Mouse (Mus musculus) neural tube, embryonic 12.5 days (tissue): ENCODE results near the gene Rps6. TPM values are rescaled to one million over a fixed set of nuclear protein-coding genes. Genes with fewer than 3 reads are reported as not detected.
A peak's percentile ranks its signal among the peaks of the same experiment; 100 is the strongest.

ENCODE experiments used
- ATAC-seq: fragments of 200-750 bp; cut with Nextera tagmentation; 2 replicates; pipeline ENCODE4 v1.8.0; 2017; ENCODE audit warnings: low read depth, mild to moderate bottlenecking, moderate TSS enrichment, moderate library complexity; ENCODE audit not compliant: low FRiP score
- H3K27ac ChIP-seq: fragments of 300-500 bp; sonication (generic); 2 replicates; pipeline ENCODE4 v1.5.1; 2016
- H3K27me3 ChIP-seq: fragments of 300-500 bp; sonication (generic); replicated peaks from 2 replicates; pipeline ENCODE4 v1.6.1; 2016; ENCODE audit warnings: mild to moderate bottlenecking
- H3K36me3 ChIP-seq: fragments of 300-500 bp; sonication (generic); 2 replicates; pipeline ENCODE4 v1.6.1; 2016; ENCODE audit warnings: mild to moderate bottlenecking
- H3K4me1 ChIP-seq: fragments of 300-500 bp; sonication (generic); 2 replicates; pipeline ENCODE4 v1.6.1; 2016
- H3K4me2 ChIP-seq: fragments of 300-500 bp; sonication (generic); replicated peaks from 2 replicates; pipeline ENCODE4 v1.6.1; 2016; ENCODE audit warnings: mild to moderate bottlenecking
- H3K4me3 ChIP-seq: fragments of 300-500 bp; sonication (generic); 2 replicates; pipeline ENCODE4 v1.5.1; 2016
- H3K9ac ChIP-seq: fragments of 300-500 bp; sonication (generic); 2 replicates; pipeline ENCODE4 v1.6.1; 2016; ENCODE audit warnings: mild to moderate bottlenecking
- H3K9me3 ChIP-seq: fragments of 300-500 bp; sonication (generic); 2 replicates; pipeline ENCODE4 v1.6.1; 2016; ENCODE audit warnings: mild to moderate bottlenecking
- WGBS: fragments of 180-500 bp; shearing (Covaris S2); methylation state at CpG from one replicate; pipeline ENCODE4 v1.1.7; 2016; 5-methylcytosine and 5-hydroxymethylcytosine counted together
- polyA plus RNA-seq: library from polyadenylated mRNA; unstranded; fragments of >200 nt; fragmentation: Nextera tagmentation; extraction: Ambion mirVana; gene quantifications from 2 replicates; pipeline ENCODE4 v1.2.1, GENCODE M21; 2016

Rps6 gene
- polyA plus RNA-seq = 495 and 518 TPM in 2 replicates

DNA sequence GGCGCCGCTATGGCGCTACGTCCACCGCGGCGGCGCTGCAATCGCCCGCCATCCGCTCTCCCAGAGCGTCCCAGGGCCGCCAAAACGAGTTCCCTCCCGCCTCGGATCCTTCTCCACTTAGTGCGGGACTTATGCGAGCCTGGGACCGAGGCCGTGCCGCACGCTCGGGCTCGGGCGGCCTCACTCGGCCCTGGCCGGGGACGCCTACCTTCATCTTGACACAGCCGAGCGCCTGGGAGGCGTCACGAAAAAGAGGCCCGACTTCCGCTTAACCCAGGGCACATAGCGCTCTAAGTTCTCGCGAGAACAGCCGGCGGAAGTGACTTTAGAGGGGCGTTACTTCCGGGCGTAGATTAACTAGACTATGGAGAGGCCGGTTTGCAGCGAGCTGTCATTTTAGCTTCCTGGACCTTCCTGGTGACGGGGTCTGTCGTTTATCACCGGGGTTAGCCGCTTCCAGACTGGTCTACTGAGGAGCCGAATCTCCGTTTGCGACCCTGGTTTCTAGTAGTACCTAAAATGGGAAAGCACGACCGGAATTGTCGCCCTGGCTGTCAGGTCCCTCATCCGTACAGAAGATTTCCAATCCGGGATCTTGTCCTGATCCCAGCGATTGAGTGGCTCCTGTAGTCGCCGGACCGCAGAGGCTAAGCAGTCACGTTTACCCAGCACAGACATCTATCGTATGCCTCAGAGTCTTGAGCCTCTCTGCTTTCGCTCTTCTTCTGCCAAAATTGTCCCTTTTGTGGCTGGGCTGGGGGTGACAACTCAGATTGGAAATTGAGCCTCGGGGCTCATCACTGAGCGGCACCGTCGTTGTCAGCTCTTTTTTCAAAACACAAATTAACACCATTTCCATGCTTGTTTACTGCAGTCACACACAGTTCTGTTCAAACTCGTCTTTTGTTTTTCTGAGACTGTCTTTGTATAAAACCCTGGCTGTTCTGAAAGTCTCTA, at the start of gene Rps6:
Rps6 (minus strand) TSS at position 300 of the 957 bp plus-strand sequence.
- ATAC-seq = peak; percentile 99
- Histone ChIP-seq H3K4me2 (peak within 1 kb of the TSS; percentile 82), H3K9me3 (no peaks in the 10 kb centered on the region), H3K4me1 (peaks cover 11% of the 10 kb centered on the region; the same call in 1 of the 2 replicates), H3K9ac (peak within 1 kb of the TSS; percentile 99), H3K4me3 (peak within 1 kb of the TSS; percentile 99), H3K36me3 (peaks cover 28% of the 10 kb centered on the region), H3K27me3 (no peaks in the 10 kb centered on the region), H3K27ac (peak within 1 kb of the TSS; percentile 93)
- WGBS = under 1% methylated on average over 68 of the region's 68 CpGs

DNA sequence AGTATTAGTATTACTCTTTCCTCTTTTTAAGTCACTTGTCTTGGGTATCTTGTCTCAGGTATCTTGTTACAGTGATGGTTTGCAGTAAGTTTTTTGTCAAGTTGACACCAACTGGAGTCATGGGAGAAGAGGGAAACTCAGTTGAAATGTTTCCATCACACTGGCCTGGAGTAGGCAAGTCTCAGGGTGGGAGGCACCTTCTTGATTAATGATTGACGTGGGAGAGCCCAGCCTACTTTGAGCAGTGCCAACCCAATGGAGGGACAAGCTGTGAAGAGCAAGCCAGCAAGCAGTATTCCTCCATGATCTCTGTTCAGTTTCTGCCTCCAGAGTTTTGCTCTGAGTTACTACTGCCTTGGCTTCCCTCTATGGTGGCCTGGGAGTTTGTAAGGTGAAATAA, 48.7 kb upstream of the Rps6 start:
- no peak for ATAC-seq
- H3K4me1 ChIP-seq = no peaks in the 10 kb centered on the region
- no peaks in the 10 kb centered on the region for H3K9me3 ChIP-seq
- no peaks in the 10 kb centered on the region for H3K36me3 ChIP-seq
- WGBS = 93% methylated on average over 1 of the region's 1 CpGs
- no peak overlapping the region for H3K27ac ChIP-seq
- H3K9ac ChIP-seq = no peak overlapping the region
- H3K4me2 ChIP-seq = no peak overlapping the region
- H3K27me3 ChIP-seq = no peaks in the 10 kb centered on the region
- H3K4me3 ChIP-seq = no peak overlapping the region

DNA sequence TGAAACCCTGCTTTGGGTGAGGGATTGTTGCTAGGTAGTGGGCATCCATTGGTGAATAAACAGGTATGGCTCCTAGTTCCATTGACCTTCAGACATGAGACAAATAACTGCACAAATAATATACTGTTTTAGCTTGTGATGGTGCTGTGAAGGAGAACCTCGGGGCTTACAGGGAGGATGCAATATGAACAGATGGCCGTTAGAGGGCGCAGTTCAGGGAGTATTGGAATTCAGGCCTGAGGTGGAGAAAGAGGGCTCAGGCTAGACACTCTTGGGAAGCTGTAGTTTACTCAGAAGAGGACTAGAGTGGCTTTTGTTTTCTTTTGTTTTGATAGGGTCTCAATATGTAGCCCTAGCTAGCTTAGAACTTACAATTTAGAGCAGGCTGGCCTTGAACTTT, 47.8 kb upstream of the Rps6 start:
- Histone ChIP-seq H3K27me3 (no peaks in the 10 kb centered on the region), H3K36me3 (no peaks in the 10 kb centered on the region), H3K27ac (no peak overlapping the region), H3K9ac (no peak overlapping the region), H3K9me3 (no peaks in the 10 kb centered on the region), H3K4me2 (no peak overlapping the region), H3K4me3 (no peak overlapping the region), H3K4me1 (no peaks in the 10 kb centered on the region)
- WGBS = 33% methylated on average over 3 of the region's 3 CpGs
- ATAC-seq = no peak

DNA sequence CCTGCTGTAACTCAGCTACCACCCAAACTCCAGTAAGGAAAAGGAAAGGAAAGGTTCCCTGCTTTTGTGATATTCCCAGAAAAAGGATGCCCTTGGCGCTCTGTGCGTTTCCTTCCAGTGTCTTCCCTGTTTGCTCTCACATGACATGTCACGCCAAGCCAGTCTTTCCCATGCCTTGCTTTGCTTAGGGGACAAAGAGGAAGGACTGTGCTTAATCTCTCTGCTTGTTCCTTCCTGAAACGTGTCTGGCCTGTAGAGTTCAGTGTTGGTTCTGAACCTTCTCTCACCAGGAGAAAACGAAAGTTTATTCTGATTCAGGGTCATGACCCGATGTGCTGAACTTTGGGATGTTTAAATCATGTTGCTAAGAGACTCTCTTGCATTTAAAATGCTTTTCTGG, 45.1 kb upstream of the Rps6 start:
- no peaks in the 10 kb centered on the region for H3K9me3 ChIP-seq
- no peak overlapping the region for H3K9ac ChIP-seq
- 64% methylated on average over 6 of the region's 6 CpGs for WGBS
- no peaks in the 10 kb centered on the region for H3K4me1 ChIP-seq
- H3K27me3 ChIP-seq = no peaks in the 10 kb centered on the region
- no peak overlapping the region for H3K27ac ChIP-seq
- no peak overlapping the region for H3K4me2 ChIP-seq
- H3K4me3 ChIP-seq = no peak overlapping the region
- H3K36me3 ChIP-seq = no peaks in the 10 kb centered on the region
- no peak for ATAC-seq

DNA sequence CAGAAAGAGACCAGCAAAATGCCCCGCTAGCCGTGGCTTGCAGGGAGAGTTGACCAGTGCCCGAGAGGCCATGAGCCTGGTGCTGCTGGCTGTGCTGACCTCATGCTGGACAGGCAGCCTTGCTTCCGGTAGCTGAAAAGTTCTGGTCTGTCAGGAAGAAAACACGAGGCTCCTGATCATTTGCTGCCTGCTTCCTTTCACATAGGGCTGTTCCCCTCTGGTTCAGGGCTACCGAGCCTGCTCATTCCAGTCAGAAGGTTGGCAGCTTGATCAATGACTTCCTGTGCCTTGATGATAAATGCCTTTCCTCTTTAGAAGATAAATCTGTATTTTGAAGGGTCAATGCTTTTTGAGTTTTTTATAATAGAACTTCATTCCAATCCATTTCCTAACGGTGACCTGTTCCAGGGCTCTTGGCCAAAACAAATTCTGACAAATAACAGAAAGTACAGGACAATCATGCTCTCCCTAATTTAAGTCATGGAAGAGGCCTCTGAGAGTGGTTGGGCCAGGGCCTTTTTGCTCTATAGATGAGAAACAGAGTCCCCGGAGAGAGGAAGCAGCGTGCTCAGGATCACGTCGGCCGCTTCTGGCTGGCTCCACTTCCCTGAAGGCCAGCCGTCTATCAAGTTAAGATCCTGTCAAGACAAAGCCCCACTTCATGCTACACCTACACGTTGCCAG, 41.7 kb upstream of the Rps6 start:
- no peak overlapping the region for H3K4me2 ChIP-seq
- no peak for ATAC-seq
- WGBS = 64% methylated on average over 14 of the region's 14 CpGs
- H3K4me1 ChIP-seq = no peaks in the 10 kb centered on the region
- no peak overlapping the region for H3K27ac ChIP-seq
- no peaks in the 10 kb centered on the region for H3K27me3 ChIP-seq
- no peaks in the 10 kb centered on the region for H3K36me3 ChIP-seq
- H3K4me3 ChIP-seq = no peak overlapping the region
- H3K9me3 ChIP-seq = no peaks in the 10 kb centered on the region
- H3K9ac ChIP-seq = no peak overlapping the region

DNA sequence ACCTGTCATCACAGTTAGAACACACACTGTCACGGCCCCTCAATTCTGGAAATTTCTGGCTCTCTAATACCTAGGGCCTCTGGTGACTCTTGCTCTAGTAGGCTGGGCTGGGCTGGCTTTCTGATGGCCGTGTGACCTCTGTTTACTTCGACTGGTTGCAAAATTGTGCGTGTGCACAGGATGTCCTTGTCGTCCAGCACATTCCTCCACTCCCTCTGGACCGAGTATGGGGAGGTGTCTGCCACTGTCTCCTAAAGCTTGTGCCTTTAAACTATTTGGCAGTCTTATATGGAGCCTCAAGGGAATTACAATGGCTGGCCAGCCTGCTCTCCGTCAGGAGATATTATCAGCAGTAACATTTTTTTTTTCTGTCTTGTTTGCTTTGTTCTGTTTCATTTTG, 40.2 kb upstream of the Rps6 start:
- Histone ChIP-seq H3K36me3 (no peaks in the 10 kb centered on the region), H3K9me3 (no peaks in the 10 kb centered on the region), H3K9ac (no peak overlapping the region), H3K27ac (no peak overlapping the region), H3K27me3 (no peaks in the 10 kb centered on the region), H3K4me2 (no peak overlapping the region), H3K4me3 (no peak overlapping the region), H3K4me1 (no peaks in the 10 kb centered on the region)
- 84% methylated on average over 7 of the region's 7 CpGs for WGBS
- no peak for ATAC-seq

DNA sequence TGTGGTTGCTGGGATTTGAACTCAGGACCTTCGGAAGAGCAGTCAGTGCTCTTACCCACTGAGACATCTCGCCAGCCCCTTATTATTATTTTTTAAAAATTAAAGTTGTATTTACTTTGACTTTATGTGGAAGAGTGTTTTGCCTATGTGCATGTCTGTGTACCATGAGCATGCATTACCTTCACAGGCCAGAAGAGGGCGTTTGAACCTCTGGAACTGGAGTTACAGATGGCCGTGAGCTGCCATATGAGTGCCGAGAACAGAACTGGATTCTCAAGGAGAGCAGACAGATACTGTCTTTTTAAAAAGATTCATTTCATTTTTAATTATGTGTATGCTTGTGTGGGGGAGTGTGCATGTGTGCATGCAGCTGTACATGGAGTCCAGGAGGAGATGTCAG, 30.7 kb upstream of the Rps6 start:
- Histone ChIP-seq H3K27me3 (no peaks in the 10 kb centered on the region), H3K9me3 (no peaks in the 10 kb centered on the region), H3K27ac (no peak overlapping the region), H3K4me1 (no peaks in the 10 kb centered on the region), H3K4me2 (no peak overlapping the region), H3K36me3 (no peaks in the 10 kb centered on the region), H3K4me3 (no peak overlapping the region), H3K9ac (no peak overlapping the region)
- WGBS = 69% methylated on average over 5 of the region's 5 CpGs
- ATAC-seq = no peak

DNA sequence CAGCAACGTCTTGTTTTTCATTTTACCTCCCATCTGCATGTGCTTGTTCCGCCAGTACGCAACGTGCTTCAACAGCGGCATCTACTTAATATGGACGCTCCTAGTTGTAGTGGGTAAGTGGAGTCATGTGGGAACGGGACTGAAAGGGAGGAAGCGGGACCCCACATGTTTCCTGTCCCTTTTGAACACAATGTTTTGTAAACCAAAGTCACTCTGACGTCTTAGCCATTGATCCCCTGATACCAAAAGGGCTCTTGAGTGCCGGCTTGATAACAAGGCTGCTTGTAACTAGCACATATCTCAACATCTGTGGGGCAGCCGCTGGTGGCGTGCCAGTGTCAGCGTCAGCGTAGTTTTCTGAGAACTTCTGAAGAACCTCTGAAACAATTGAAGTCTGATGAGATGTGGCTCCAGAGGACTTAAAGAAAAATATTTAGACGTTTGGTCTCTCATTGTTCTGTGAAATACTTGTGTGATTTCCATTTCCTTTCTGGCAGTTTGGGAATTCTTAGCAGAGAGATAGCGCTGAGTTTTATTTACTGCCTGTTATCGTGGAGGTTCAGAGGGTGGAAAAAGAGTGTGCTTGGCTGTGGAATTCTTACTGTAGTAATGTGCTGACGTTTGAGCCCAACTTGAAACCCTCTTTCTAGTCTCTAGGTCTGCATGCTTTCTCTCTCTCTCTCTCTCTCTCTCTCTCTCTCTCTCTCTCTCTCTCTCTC, 29.1 kb upstream of the Rps6 start:
- no peak overlapping the region for H3K27ac ChIP-seq
- H3K4me2 ChIP-seq = peak overlapping the region; percentile 42
- H3K4me3 ChIP-seq = no peak overlapping the region
- H3K9me3 ChIP-seq = no peaks in the 10 kb centered on the region
- no peaks in the 10 kb centered on the region for H3K36me3 ChIP-seq
- ATAC-seq = no peak
- H3K9ac ChIP-seq = no peak overlapping the region
- H3K27me3 ChIP-seq = no peaks in the 10 kb centered on the region
- no peaks in the 10 kb centered on the region for H3K4me1 ChIP-seq
- WGBS = 52% methylated on average over 18 of the region's 18 CpGs

DNA sequence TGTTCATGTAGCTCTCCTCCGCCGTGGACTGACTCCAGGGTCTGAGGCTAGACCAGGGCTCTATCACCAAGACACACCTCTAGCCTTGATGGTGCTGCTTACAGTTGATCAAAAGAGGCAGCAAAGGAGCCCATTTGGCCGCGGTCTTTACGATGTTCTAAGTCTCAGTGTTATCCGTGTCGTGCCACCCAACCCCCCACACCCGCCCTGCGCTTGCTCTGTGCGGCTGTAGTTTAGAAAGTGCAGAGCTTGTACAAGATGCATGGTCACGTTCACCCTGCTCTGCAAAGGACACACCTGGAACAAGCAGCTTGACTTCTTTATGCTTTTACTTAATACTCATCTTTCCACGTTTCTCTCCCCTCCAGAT, 28.6 kb upstream of the Rps6 start:
- no peaks in the 10 kb centered on the region for H3K27me3 ChIP-seq
- WGBS = 57% methylated on average over 12 of the region's 12 CpGs
- H3K9ac ChIP-seq = no peak overlapping the region
- ATAC-seq = no peak
- no peaks in the 10 kb centered on the region for H3K36me3 ChIP-seq
- H3K4me1 ChIP-seq = no peaks in the 10 kb centered on the region
- H3K4me2 ChIP-seq = peak overlapping the region; percentile 42
- no peak overlapping the region for H3K4me3 ChIP-seq
- no peaks in the 10 kb centered on the region for H3K9me3 ChIP-seq
- no peak overlapping the region for H3K27ac ChIP-seq

DNA sequence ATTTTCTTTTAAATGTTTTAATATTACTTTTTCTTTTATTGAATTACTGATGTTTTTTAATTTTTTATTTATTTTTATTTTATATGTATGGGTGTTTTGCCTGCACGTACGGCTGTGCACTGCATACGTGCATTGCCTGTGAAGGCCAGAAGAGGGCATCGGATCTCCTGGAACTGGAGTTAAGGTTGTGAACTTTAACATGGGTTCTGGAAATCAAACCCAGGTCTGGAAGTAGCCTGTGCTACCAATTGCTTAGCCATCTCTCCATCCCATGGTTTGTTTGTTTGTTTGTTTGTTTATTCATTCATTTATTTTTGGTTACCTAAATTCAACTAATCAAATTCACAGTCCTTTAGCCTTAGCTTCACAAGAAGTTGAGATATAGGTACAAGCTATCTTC, 27.7 kb upstream of the Rps6 start:
- no peaks in the 10 kb centered on the region for H3K9me3 ChIP-seq
- H3K9ac ChIP-seq = no peak overlapping the region
- H3K4me3 ChIP-seq = no peak overlapping the region
- H3K4me1 ChIP-seq = no peaks in the 10 kb centered on the region
- no peaks in the 10 kb centered on the region for H3K27me3 ChIP-seq
- H3K4me2 ChIP-seq = no peak overlapping the region
- no peak overlapping the region for H3K27ac ChIP-seq
- 37% methylated on average over 4 of the region's 4 CpGs for WGBS
- 0 out of 2 replicates have a peak, but pooled peaks have one; percentile 29 for ATAC-seq
- H3K36me3 ChIP-seq = no peaks in the 10 kb centered on the region

DNA sequence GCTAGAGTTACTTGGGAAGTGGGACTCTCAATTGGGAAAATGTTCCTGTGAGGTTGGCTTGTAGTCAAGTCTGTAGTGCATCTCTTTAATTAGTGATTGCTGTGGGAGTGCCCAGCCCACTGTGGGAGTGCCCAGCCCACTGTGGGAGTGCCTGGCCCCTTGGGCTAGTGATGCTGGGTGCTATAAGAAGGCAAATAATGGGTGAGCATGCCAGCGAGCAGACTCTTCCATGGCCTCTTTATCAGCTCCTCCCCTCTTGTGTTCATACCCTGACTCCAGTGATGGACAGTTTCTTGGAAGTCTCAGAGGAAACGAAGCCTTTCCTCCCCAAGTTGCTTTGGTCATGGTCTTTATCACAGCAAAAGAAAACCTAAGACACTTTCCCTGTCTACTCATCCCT, 25.2 kb upstream of the Rps6 start:
- Histone ChIP-seq H3K4me2 (no peak overlapping the region), H3K36me3 (no peaks in the 10 kb centered on the region), H3K27ac (no peak overlapping the region), H3K9me3 (no peaks in the 10 kb centered on the region), H3K9ac (no peak overlapping the region), H3K4me1 (no peaks in the 10 kb centered on the region), H3K4me3 (no peak overlapping the region), H3K27me3 (no peaks in the 10 kb centered on the region)
- 63% methylated on average over 2 of the region's 2 CpGs for WGBS
- no peak for ATAC-seq

DNA sequence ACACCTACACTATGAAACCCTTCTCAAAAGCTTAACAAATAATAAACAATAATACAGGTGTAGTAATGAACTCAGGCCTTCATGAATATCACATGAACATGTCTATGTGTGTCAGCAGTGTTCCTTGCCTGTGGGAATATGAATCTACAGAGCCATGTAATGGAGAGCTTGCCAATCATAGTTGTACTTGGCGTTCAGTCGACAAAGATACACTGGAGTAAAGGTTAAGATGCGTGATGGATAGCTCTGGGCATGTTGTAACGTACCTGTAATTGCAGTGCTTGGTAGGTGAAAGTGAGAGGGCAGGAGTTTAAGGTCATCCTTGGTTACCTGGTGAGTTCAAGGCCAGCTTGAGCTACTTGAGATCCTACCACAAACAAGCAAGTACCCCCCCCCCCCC, 24.0 kb upstream of the Rps6 start:
- no peak for ATAC-seq
- no peak overlapping the region for H3K4me2 ChIP-seq
- no peak overlapping the region for H3K9ac ChIP-seq
- H3K27ac ChIP-seq = no peak overlapping the region
- H3K9me3 ChIP-seq = no peaks in the 10 kb centered on the region
- H3K4me3 ChIP-seq = no peak overlapping the region
- 88% methylated on average over 4 of the region's 4 CpGs for WGBS
- H3K36me3 ChIP-seq = no peaks in the 10 kb centered on the region
- no peaks in the 10 kb centered on the region for H3K4me1 ChIP-seq
- no peaks in the 10 kb centered on the region for H3K27me3 ChIP-seq
